Mouse (Mus musculus) frontal cortex, postnatal 10 days (tissue): ENCODE data around the gene Sval1.

Experiments
- DNase-seq, 2 experiments: peaks; one replicate each; pipeline ENCODE4 v3.0.0; 2022; ENCODE audit warnings: low spot score in 2 of 2, mixed read lengths in 1 of 2

Gene Sval1

DNA sequence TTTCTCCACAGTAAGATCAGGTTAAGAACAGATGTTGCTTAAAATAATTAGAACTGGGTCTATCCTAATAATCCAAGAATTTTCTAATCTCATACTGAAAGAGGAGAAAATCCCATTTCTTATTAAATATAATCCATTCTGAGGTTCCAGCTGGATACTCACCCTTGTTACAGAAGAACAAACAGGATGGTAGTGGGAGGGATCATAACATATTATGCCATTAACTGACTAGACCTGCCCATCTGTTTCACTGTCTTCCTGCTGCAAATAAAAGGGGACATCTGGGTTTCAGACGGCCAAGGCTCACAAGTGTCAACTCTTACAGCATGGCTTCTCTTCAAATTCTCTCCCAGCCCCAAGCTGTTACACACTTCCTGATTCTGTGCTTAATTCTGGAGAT lies at the start of gene Sval1:
Gene Sval1 (plus strand): TSS at position 301 of the 400 bp plus-strand sequence.
- DNase-seq = no peak

DNA sequence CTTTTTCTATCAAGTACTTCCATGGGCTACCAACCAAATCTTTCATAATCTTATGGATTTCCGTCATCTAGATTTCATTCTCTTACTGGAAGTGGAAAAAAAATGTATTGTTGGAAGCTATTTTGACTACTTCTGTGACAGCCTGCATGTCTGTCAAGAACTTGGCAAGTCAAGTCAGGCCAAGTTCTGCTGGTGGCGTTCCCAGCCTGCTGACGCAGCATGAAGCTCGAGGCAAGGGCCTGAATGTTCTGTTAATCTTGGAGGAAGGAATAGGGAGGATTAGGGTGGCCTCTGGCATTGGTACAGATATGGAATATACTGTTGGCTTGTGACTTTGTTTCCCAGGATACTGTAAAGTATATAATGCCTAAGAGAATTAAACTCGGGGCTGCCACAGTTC lies 39.8 kb upstream of the Sval1 start:
- no peak for DNase-seq

DNA sequence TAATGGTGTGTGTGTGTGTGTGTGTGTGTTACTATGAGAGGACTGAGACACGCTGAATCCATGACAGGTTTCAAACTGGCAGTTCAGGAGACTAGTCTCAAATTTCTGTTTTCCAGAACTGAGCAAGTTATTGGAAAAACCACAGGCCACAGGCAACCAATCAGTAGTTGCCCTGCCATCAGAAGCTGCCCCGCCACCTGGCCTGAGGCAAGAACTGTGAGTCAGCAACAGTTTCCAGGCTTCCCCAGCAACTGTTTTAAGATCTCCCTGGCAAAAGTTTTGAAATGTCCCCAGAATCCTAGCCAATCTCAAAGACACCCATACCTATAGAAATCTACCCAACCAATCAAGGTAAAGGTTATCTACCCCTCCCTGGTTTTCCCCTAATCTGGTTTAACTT lies 36.5 kb upstream of the Sval1 start:
- no peak for DNase-seq

DNA sequence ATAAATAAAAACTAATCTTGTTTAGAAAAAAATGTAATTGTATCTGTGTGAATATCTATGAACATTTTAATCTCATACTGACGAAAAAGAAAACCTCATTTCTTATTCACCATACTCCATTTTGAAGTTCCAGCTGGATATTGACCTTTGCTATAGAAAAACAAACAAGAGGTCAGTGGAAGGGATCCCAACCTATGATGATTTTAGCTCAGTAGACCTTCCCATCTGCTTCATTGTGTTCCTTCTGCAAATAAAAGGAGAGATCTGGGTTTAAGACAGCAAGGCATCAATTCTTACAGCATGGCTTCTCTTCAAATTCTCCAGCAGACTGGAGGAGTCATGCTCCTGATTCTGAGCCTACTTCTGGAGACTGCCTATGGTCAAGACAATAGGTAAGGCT lies 16.4 kb downstream of the Sval1 start, which contains the start of gene Sval3:
Gene Sval3 (plus strand): TSS at position 301 of the 400 bp plus-strand sequence.
- DNase-seq = no peak
